Mouse (Mus musculus) ZHBTc4 (cell line): ENCODE data around the gene Plekha4.

Source experiments
- DNase-seq: peaks from one replicate; pipeline ENCODE4 v3.0.0-alpha.2; 2011; ENCODE audit warnings: low read depth, low spot score

Gene Plekha4

DNA sequence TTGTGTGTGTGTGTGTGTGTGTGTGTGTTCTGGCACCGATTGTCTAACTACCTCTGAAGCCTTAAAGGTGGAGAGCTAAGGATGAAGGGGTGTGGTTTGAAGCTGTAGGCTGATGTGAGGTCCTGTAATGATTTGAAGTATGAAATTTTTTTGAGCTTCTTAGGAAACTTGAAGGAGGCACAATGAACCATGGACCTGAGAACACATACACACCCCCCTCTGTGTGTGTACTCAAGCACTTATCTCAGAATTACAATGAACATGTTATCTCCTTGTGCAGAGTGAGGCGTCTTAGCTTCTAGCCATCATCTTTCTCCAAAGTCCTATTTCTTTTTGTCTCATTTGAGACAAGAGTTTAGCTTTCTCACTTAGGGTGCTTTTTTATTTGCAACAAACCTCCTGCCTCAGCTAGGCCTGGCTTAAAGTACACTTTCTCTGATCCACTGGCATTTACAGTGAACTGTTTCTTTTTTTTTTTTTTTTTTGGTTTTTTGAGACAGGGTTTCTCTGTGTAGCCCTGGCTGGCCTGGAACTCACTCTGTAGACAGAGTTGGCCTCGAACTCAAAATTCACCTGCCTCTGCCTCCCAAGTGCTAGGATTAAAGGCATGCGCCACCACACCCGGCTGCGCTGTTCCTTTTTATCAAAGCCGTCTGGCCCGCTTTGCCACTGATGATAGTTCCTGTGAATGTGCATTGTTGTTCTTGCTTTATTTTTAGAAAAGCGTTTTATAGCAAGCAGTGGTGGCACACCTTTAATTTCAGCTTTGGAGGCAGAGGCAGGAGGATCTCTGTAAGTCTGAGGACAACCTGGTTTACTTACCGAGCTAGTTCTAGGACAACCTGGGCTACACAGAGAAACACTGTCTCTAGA is 42.7 kb downstream of the Plekha4 start:
- DNase-seq = peak; percentile 54

DNA sequence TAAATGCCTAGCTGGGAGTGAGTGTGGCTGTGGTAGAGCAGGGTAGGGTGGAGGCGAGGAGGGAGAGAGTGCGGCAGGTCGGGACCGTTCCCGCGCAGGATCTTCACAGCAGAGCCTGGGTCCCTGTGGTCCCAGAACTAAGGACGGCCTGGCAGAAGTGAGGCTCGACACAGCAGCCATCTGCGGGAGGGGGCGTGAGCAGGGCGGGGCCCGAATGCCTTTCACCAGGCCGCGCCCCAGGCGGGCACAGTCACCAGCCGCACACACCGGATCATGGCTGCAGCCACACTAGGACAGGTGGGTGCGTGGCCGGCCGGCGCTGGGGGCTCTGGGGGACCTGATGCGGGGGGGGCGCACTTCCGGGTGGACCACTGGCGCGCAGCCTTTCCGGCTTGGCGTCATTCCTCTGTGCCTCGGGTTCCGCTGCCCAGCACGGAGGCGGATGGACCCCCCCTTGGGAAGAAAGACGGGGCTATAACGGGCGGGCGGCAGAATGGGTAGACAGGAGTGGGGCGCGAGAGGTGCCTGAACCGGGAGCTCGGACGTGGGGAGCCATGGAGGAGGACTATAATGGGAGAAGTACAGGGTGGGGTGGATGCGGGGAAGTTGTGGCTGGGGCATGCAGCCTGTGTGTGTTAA is 44.1 kb downstream of the Plekha4 start, which contains the start of gene Bcat2:
Gene Bcat2, plus strand, starts transcription at position 51 of the 639 bp plus-strand sequence.
- DNase-seq = peak; percentile 92

DNA sequence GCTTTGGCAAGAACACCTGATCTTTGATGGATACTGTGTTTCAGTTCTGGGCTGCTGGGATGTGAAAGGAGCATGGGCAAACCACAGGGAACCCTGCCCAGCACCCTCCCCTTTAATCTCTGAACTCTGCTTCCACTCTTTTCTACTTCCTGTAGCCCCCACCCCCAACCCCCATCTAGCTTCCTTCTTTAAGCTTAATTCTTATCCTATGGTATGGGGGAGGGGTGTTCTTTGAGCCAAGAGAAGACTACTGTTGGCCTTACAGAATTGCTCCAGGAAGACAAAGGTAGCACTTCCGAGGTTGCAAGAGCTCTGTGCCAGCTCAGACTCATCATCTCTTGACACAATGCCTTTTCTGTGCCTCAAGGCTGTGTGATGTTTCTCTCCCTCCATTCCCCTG is 45.8 kb downstream of the Plekha4 start:
- no peak for DNase-seq

DNA sequence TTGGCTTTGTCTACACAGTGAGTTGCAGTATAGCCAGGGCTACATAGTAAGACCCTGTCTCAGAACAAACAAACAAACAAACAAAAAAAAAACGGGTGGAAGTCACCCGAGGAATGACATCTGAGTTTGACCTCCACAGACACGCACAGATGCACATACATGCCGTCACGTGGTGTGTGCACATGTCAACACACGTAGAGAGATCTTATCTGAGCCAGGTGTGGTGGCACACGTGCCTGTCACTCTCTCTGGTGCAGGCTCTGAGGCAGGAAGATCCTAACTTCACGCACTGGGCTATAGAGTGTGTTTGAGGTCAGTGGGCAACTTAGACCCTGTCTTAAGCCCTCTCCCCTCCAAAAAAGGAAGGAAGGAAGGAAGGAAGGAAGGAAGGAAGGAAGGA is 47.8 kb downstream of the Plekha4 start:
- no peak for DNase-seq

DNA sequence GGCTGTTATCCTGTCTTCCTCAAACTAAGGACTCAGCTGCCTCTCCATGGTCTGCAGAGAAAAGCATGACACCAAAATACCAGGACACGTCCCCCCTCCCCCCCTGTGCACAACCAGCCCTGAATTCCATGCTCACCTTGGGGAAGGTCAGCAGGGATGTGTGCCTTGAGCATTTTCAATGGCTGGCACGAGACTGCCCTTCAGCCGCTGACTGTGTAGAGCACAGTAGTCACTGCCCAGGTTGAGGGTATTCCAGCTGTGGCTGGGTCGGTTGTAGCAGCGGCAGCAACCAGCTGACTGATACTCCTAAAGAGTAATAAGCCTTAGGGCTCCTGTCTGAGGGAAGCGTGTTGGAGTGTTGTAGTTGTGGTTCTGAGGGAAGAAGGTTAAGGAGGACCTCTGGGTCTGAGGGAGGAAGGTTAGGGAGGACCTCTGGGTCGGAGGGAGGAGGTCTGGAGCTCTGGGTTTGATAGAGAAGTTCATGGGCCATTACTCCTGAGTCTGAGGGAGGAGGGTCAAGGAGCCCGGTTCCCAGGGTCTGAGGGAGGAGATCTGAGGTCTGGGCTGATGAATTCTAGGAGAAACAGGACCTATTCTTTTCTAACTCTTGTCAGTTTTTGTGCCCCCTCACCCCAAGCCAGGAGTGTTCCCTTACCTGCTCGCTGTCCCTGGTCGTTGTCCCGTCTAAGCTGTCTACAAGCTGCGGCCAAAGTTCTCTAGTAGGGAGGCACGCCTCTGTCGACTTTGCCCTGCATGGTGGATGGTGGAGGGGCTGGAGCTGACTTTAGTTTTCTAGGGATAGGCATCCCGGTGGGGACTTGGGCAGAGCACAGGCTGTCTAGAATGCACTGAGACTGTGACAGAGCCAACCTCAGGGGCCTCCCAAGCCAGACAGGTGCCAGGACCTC is 48.6 kb downstream of the Plekha4 start:
- no peak for DNase-seq

DNA sequence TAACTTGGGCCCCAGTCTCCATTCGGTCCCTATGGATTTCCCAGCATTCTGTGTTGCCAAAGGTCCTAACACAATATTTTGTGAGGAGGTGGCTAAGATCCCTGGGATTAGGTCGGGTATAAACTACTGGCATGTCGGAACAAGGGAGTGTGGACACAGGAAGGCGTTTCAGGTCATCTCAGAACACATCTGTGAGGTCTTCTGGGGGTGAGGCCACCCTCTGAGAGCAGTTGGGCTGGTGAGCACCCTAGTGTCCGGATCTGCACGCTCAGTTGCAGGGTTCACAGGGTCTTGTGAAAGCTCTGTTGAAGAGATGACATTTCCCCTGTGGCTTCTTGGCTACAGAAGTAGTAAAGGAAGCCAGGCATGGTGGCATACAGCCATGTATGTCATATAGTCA is 59.8 kb downstream of the Plekha4 start:
- no peak for DNase-seq

DNA sequence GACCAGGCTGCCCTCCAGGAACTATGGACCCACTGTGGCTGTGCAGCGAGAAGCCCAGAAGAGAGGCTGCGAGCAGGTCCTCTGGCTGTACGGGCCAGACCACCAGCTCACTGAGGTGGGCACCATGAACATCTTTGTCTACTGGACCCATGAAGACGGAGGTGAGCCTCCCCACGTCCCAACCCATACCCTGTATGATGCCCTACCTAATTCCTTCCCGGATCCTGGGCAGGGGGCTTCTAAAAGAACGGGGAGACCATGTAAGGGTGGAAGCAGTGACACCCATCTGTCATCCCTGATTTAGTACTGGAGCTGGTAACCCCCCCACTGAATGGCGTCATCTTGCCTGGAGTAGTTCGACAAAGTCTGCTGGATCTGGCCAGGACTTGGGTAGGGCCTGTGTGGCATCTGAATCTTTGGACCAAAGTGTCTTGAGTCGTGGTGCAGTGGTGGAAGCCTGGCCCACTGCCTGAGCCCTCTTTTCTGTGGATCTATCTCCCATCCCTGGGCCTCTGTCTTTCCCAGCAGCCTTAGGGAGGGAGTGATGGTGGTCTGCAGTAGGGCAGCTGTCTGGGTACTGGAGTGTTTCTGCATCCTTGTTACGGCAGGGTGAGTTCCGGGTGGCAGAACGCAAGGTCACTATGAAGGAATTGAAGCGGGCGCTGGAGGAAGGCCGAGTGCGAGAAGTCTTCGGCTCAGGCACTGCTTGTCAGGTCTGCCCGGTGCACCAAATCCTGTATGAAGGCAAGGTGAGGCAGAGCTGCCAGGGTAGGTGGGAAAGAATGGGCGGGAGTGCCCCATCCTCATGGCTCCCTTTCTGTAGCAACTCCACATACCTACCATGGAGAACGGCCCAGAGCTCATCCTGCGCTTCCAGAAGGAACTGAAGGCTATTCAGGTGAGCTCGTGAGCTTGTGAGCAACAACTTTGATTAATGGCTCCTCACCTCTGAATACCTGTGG is 61.8 kb downstream of the Plekha4 start:
- no peak for DNase-seq

DNA sequence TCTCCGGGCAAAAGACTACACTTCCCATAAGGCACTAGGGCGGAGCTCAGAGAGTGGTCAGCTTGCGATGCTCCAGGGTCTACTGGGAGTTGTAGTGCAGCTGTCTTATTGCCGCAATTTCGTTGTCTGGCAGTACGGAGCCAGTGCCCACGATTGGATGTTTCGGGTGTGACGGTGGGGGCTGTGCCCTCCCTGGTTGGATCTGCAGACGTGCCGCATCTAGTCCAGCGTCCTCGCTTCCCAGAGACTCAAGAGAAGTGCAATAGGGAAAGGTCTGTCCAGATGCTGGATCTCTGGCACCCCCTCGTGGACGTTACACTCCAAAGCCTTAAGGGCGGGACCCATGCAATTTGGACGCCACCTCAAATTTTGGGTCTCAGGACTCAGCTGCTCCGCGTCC is 63.0 kb downstream of the Plekha4 start:
- DNase-seq = peak; percentile 96

DNA sequence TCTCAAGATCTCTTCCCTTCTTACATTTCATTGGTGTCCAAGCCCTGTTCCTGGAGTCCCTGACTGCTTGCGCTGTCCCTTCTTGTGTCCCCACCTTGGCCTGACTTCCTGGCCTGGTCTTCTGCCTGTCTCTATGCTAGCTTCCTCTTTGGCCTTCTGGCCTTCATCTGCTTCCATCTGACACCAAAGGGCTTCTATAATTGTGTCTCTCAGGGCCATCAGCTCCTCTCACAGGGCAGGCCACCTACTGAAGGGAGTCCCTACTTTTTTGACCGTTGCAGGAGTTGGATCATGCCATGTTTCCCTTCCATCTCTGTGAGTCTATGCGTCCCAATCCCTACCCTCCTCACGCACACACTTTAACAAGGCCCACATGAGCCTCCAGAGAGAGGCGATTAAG is 63.8 kb downstream of the Plekha4 start:
- DNase-seq = no peak

DNA sequence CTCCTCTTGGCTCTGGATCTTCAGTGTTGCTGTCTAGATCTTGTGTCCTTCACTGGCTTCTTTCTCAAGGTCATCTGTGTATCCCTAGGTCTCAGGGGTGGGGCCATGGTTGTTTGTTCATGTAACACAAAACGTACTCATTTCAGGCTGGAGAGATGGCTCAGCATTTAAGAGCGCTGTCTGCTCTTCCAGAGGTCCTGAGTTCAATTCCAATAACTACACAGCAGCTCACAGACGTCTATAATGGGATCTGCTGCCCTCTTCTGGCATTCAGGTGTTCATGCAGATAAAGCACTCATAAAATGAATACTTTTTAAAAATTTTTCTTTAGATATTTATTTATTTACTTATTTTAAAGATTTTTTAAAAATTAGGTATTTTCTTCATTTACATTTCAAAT is 64.7 kb downstream of the Plekha4 start:
- peak; percentile 52 for DNase-seq

DNA sequence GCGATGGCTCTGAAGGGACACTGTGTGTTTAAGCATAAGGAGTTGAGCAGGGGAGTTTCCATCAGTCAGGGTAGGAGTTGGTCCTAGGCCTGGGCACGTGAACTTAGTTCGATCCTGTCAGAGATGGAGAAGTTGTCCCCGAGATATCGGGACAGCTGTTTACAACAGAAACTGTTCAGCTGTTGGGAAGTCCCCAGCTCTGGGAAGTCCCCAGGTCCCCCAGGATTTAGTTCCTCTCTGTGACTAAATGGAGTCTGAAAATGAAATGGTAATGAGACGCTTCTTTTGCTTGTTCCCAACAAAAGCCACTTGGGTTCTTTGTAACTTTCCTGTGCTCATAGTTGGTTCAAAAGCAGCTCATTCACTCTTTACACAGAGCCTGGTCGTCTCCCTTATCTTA is 65.8 kb downstream of the Plekha4 start:
- DNase-seq = no peak

DNA sequence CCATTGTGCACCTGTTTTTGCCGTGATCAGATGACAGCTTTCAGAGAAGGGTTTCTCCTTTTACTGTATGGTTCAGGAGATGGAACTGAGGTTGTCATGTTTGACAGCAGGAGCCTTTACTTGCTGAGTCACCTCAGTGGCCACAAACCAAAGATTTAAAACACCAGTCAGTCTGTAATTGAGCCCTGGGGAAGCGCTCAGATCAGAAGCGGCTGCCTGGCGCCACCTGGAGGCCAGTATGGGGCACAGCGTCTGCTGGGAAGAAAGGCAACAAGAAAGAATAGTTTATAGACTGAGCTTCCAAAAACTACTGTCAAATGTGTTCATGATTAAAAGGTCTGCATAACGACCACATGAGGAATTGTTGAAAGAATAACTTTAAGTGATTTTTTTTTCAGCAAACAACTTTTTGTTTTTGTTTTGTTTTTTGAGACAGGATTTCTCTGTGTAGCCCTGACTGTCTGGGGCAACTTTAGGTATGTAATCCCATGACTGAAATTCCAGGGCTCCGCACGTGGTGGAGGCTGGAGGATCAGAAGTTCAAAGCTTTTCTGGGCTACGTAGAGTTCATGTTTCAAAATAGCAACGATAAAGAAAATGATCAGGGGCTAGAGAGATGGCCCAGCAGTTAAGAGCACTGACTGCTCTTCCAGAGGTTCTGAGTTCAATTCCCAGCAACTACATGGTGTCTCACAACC is 67.1 kb downstream of the Plekha4 start:
- DNase-seq = peak; percentile 89

DNA sequence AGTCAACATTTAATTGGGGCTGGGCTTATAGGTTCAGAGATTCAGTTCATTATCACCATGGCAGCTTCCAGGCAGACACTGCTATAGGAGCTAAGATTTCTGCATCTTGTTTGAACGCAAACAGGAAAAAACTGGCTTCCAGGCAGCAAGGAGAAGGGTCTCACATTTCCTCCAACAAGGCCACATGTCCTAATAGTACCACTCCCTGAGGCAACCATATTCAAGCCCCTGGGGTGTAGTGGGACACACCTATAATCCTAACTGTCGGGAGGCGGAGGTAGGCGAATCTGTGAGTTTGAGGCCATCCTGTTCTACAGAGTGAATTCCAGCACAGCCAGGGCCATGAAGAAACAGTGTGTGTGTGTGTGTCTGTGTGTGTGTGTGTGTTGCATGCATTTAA is 69.0 kb downstream of the Plekha4 start:
- peak; percentile 80 for DNase-seq

DNA sequence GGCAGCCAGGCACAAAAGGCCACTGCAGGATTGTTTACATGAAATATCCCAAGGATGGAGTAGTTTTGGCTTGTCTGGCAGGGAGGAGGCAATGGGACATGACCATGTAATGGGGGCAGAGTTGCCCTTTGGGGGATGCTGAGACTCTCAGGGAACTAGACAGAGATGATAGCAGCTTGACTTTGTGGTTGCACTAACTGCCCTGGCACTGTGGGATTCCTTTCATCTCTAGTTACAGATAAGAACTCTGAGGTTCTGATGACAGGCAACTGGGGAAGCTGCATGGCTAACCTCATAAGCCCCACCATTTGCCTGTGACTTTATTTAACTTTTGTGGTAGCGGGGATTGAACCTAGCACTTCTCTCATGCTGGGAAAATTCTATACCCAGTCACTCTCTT is 70.0 kb downstream of the Plekha4 start:
- no peak for DNase-seq

DNA sequence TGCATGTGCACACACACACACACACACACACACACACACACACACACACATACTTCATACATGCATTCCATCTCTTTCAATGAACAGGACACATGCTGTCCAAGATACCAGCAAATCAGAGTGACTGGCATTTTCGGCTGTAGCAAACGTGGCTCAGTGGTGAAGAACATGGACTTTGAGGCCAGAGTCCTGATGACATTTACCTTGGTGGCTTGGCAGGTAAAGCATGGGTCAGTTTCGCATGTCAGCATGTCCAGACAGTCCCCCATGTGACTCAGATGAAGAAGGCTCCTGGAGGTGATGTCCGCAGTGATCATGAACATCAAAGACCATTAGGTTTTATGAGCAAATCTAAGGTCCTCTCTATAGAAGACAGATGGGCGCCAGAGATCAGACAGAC is 70.9 kb downstream of the Plekha4 start:
- DNase-seq = no peak

DNA sequence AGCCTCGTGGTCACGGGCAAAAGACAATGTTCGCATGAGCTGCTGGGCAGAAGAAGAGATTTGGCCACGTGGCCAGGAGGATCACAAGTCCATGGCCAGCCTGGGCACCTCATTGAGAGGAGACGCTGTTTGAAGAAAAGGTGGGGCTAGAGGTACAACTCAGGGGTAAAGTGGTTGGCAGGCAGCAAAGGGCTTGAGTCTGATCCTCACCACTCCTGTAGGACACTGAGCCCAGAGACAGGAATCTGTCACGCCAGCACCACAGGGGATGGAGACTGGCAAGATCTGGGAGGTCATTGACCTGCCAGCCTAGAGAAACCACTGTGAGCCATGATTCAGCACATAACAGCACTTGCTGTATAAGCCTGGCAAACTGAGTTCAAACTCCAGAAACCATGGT is 71.4 kb downstream of the Plekha4 start:
- DNase-seq = no peak

DNA sequence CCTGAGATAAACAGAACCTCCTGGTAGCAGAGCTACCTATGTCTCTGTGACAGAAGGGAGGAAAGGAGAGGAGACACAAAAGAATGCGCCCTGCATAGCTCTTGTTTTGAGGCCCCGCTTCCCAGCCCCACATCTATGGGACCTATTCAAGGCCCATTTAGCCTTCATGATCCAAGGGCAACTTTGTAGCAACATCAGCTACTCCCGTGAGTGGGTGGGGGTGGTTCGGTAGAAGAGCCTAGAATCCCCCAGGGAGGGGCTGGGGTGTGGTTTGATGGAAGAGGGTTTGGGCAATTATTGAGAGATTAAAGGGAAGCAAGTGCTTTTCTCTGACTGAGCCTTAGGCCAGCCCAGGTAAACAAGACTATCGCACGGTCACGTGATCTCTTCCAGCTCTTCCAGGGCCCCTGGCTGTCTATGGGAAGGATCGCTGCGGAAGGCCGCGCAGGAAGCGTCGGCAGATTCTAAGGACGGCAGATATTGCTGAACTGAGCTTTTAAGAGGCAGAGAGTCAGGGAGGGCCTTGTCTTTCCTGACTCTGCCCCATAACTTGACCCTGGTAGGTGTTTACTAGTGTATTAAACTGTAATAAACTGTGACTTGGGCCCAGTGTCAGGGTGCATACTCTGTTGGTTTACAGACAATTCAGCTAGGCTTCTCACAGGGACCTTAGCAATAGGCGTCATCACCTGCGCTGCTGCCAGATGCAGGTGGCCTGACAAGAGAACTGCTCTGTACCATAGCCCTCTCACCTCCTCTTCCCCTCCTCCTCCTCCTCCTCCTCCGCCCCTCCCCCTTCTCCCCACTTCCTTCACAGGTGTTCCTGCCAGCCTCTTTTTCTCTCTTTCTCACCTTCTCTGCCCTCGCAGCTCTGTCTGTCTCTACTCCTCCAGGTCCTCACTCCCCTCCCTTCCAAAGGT is 73.1 kb downstream of the Plekha4 start:
- DNase-seq = peak; percentile 66
